Mouse (Mus musculus): ENCODE measurements around the gene Spns3. TPM values are rescaled to one million over a fixed set of nuclear protein-coding genes. Genes with fewer than 3 reads are reported as not detected.
A peak's percentile ranks its signal among the peaks of the same experiment; 100 is the strongest.

Gene Spns3
- polyA plus RNA-seq, 1 experiment, result 0.15 TPM

DNA sequence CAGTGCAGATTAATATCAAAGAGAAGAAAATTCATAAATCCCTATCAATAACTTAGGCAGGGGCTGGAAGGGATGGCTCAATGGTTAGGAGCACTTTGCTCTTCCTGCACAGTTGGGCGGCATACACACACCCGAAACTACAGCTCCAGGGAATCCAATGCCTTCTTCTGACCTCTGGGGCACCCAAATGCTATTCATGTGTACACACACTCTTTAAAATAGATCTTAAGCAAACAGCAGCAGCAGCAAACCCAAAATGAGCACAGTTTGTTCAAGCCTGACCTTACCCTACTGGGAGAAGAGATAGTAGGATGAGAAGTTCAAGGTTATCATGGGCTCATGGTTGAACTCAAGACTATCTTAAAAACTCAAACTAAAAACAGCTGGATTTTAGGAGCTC is 32.8 kb upstream of the Spns3 start:
- Histone ChIP-seq H3K27me3 (ENCODE audit: control insufficient read depth, insufficient read depth, low read length, poor library complexity, severe bottlenecking) (no peaks in the 10 kb centered on the region), H3K36me3 (ENCODE audit: control insufficient read depth, insufficient read depth, low read length, poor library complexity, severe bottlenecking) (no peaks in the 10 kb centered on the region), H3K27ac (ENCODE audit: insufficient read depth, low read length) (no peak overlapping the region), H3K9me3 (replicated peaks; ENCODE audit: control insufficient read depth, insufficient read depth, low read length, poor library complexity, severe bottlenecking) (no peaks in the 10 kb centered on the region), H3K4me1 (ENCODE audit: control insufficient read depth, insufficient read depth, low read length) (peaks cover 10% of the 10 kb centered on the region), H3K9ac (ENCODE audit: low read depth, poor library complexity, severe bottlenecking) (no peak overlapping the region), H3K4me3 (ENCODE audit: low read depth, low read length) (no peak overlapping the region)
- no peak for TF ChIP-seq EP300 (IDR thresholded peaks at IDR 0.05; ENCODE audit: insufficient read depth, low read depth, low read length)
- TF ChIP-seq CTCF (IDR thresholded peaks at IDR 0.05; ENCODE audit: low read depth, low read length), result no peak

DNA sequence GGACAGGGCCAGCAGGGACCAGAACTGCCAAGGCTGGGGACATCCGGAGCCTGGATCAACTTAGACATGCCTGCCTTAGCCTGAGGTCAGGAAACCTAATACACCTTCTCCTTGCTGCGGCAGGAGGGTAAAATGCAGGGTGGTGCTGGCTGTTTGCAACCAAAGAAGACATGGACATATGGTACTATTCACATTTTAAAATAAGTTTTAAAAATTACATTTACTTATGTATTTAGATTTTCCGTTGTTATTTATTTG is 32.1 kb upstream of the Spns3 start:
- Histone ChIP-seq H3K27ac (ENCODE audit: insufficient read depth, low read length) (no peak overlapping the region), H3K4me1 (ENCODE audit: control insufficient read depth, insufficient read depth, low read length) (peaks cover 12% of the 10 kb centered on the region), H3K27me3 (ENCODE audit: control insufficient read depth, insufficient read depth, low read length, poor library complexity, severe bottlenecking) (no peaks in the 10 kb centered on the region), H3K36me3 (ENCODE audit: control insufficient read depth, insufficient read depth, low read length, poor library complexity, severe bottlenecking) (no peaks in the 10 kb centered on the region), H3K9ac (ENCODE audit: low read depth, poor library complexity, severe bottlenecking) (no peak overlapping the region), H3K4me3 (ENCODE audit: low read depth, low read length) (no peak overlapping the region), H3K9me3 (replicated peaks; ENCODE audit: control insufficient read depth, insufficient read depth, low read length, poor library complexity, severe bottlenecking) (no peaks in the 10 kb centered on the region)
- TF ChIP-seq EP300 (IDR thresholded peaks at IDR 0.05; ENCODE audit: insufficient read depth, low read depth, low read length) (no peak), POLR2A (IDR thresholded peaks at IDR 0.05; ENCODE audit: insufficient read depth, low read length) (no peak), CTCF (IDR thresholded peaks at IDR 0.05; ENCODE audit: low read depth, low read length) (no peak)

DNA sequence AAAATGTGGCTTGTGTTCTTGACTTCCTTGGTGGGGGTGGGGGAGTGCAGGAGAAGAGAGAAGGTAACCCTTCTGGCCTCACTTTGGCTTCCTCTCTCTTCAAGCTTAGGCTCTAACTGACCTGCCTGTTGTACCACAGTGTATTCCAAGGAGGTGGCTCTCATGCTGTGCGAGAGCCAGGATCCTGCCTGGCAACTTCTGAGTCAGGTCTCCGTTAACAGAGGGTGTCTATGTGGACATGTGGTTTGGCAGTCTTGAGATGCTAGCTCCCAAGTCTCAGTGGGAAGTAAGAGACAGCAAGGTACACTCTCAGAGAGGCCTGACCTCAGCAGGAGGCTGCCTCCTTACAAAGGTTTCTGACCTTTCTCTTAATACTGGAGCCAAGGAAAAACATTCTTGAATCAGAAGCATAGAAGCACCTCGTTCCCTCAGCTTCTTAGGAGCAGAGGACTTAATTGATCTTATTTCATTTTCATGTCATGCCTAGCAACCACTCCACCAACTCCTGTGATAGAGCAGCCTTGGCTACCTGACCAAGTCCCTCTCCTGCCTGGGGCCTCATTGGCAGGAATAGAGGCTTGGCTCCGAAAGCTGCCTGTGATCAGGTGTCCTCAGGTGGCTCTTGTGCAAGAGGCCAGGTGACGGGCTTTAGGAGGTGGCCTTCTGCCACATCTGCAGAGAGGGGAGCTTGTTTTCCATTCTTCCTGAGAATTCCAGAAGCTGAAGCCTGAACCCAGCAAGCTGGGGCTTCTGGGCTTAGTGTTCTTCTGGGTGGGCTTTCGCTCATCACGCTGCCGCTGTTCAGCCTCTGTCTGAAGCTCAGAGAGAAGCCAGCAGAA is 31.5 kb upstream of the Spns3 start:
- Histone ChIP-seq H3K9me3 (replicated peaks; ENCODE audit: control insufficient read depth, insufficient read depth, low read length, poor library complexity, severe bottlenecking) (no peaks in the 10 kb centered on the region), H3K27me3 (ENCODE audit: control insufficient read depth, insufficient read depth, low read length, poor library complexity, severe bottlenecking) (no peaks in the 10 kb centered on the region), H3K4me3 (ENCODE audit: low read depth, low read length) (no peak overlapping the region), H3K9ac (ENCODE audit: low read depth, poor library complexity, severe bottlenecking) (no peak overlapping the region), H3K36me3 (ENCODE audit: control insufficient read depth, insufficient read depth, low read length, poor library complexity, severe bottlenecking) (no peaks in the 10 kb centered on the region), H3K27ac (ENCODE audit: insufficient read depth, low read length) (no peak overlapping the region), H3K4me1 (ENCODE audit: control insufficient read depth, insufficient read depth, low read length) (peaks cover 10% of the 10 kb centered on the region)
- no peak for TF ChIP-seq CTCF (IDR thresholded peaks at IDR 0.05; ENCODE audit: low read depth, low read length)
- no peak for TF ChIP-seq EP300 (IDR thresholded peaks at IDR 0.05; ENCODE audit: insufficient read depth, low read depth, low read length)
- no peak for TF ChIP-seq POLR2A (IDR thresholded peaks at IDR 0.05; ENCODE audit: insufficient read depth, low read length)

DNA sequence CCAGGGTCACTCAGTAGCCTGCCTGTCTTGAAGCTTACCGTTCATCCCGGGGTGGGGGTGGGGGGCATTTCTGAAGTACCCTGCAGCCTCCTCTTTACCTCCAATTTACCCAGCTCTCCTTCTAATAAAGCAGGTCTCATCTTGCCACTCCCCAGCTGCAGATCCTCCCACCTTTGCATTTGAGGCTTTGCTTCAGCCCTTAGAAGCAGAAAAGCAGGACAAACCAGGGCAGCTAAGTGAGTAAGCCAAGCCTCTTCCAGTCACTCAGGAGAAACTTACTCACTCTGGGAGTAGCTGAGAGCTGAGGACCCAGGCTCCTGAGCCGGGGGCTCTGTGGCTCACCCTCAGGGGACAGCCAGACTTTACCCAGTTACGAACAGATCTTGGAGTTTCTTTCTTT is 28.2 kb upstream of the Spns3 start:
- no peaks in the 10 kb centered on the region for H3K27me3 ChIP-seq (ENCODE audit: control insufficient read depth, insufficient read depth, low read length, poor library complexity, severe bottlenecking)
- no peaks in the 10 kb centered on the region for H3K36me3 ChIP-seq (ENCODE audit: control insufficient read depth, insufficient read depth, low read length, poor library complexity, severe bottlenecking)
- H3K4me3 ChIP-seq (ENCODE audit: low read depth, low read length), result no peak overlapping the region
- H3K4me1 ChIP-seq (ENCODE audit: control insufficient read depth, insufficient read depth, low read length), result peaks cover 9% of the 10 kb centered on the region
- peak overlapping the region; percentile 74 for H3K9ac ChIP-seq (ENCODE audit: low read depth, poor library complexity, severe bottlenecking)
- H3K27ac ChIP-seq (ENCODE audit: insufficient read depth, low read length), result peak overlapping the region; percentile 76
- TF ChIP-seq CTCF (IDR thresholded peaks at IDR 0.05; ENCODE audit: low read depth, low read length) (no peak), EP300 (IDR thresholded peaks at IDR 0.05; ENCODE audit: insufficient read depth, low read depth, low read length) (no peak), POLR2A (IDR thresholded peaks at IDR 0.05; ENCODE audit: insufficient read depth, low read length) (no peak)
- H3K9me3 ChIP-seq (replicated peaks; ENCODE audit: control insufficient read depth, insufficient read depth, low read length, poor library complexity, severe bottlenecking), result no peaks in the 10 kb centered on the region

DNA sequence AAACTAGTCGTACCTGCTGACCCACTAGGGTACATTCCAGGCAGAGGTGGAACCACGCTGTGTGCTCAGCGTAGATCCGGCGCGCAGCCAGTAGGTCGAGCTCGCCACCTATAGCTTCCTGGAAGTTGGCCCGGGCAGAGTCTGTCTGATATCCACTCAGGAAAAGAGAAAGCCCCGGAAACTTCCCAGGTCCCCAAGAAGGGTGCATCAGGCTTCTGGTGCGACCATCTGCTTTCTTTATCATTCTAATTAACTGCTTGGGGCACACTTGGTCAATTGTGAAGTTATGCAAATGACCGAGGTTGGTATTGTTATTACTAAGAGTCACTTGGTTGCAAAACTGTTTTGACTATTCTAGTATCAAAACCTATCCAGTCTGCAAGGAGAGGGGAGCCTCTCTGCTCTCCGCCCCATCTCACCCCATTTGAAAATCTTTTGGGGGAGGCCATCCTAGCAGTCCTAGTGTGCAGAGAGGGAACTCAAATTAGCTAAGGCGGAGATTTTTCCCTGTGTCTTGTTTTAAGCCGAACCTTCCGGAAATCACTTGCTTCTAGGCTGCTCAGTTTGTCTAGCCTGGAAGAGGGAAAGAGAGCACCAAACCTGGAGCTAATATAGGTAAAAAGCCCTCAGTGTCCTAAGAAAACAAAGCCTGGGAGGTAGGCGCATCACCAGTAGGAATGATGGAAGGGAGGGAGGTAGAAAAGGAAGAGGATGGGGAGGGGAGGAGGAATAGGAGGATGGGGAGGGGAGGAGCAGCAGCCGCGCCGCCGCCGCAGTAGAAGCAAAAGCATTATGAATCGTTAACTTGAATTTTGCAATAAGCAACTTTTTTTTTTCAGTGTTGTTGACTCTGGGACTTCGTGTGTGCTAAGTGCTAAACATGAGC is 26.4 kb upstream of the Spns3 start:
- Histone ChIP-seq H3K27me3 (ENCODE audit: control insufficient read depth, insufficient read depth, low read length, poor library complexity, severe bottlenecking) (no peaks in the 10 kb centered on the region), H3K9me3 (replicated peaks; ENCODE audit: control insufficient read depth, insufficient read depth, low read length, poor library complexity, severe bottlenecking) (no peaks in the 10 kb centered on the region), H3K4me3 (ENCODE audit: low read depth, low read length) (peak overlapping the region; percentile 55), H3K4me1 (ENCODE audit: control insufficient read depth, insufficient read depth, low read length) (peaks cover 8% of the 10 kb centered on the region), H3K36me3 (ENCODE audit: control insufficient read depth, insufficient read depth, low read length, poor library complexity, severe bottlenecking) (no peaks in the 10 kb centered on the region), H3K27ac (ENCODE audit: insufficient read depth, low read length) (peak overlapping the region; percentile 100), H3K9ac (ENCODE audit: low read depth, poor library complexity, severe bottlenecking) (peak overlapping the region; percentile 74)
- TF ChIP-seq POLR2A (IDR thresholded peaks at IDR 0.05; ENCODE audit: insufficient read depth, low read length), result no peak
- peak; percentile 35 for TF ChIP-seq CTCF (IDR thresholded peaks at IDR 0.05; ENCODE audit: low read depth, low read length)
- TF ChIP-seq EP300 (IDR thresholded peaks at IDR 0.05; ENCODE audit: insufficient read depth, low read depth, low read length), result peak; percentile 82

DNA sequence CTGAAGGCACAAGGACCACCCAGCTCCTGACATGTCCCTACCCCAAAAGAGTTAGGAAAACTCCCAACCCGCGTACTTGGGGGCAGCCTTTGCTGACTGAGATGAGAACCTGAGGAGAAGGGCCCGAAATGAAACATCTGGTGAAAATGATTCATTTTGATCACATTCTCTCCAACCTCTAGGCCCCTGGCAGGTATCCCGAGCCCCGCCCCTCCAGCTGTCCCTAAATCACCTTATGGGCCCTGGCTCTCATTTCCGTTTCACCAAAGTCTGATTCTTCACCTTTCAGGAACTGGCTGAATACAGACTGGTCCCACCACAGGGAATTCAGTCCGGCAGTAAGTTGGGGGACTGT is 25.8 kb upstream of the Spns3 start:
- H3K4me3 ChIP-seq (ENCODE audit: low read depth, low read length), result peak overlapping the region; percentile 55
- peaks cover 6% of the 10 kb centered on the region for H3K4me1 ChIP-seq (ENCODE audit: control insufficient read depth, insufficient read depth, low read length)
- H3K27me3 ChIP-seq (ENCODE audit: control insufficient read depth, insufficient read depth, low read length, poor library complexity, severe bottlenecking), result no peaks in the 10 kb centered on the region
- TF ChIP-seq EP300 (IDR thresholded peaks at IDR 0.05; ENCODE audit: insufficient read depth, low read depth, low read length) (no peak), CTCF (IDR thresholded peaks at IDR 0.05; ENCODE audit: low read depth, low read length) (no peak), POLR2A (IDR thresholded peaks at IDR 0.05; ENCODE audit: insufficient read depth, low read length) (no peak)
- peak overlapping the region; percentile 100 for H3K27ac ChIP-seq (ENCODE audit: insufficient read depth, low read length)
- no peaks in the 10 kb centered on the region for H3K36me3 ChIP-seq (ENCODE audit: control insufficient read depth, insufficient read depth, low read length, poor library complexity, severe bottlenecking)
- H3K9ac ChIP-seq (ENCODE audit: low read depth, poor library complexity, severe bottlenecking), result peak overlapping the region; percentile 74
- H3K9me3 ChIP-seq (replicated peaks; ENCODE audit: control insufficient read depth, insufficient read depth, low read length, poor library complexity, severe bottlenecking), result no peaks in the 10 kb centered on the region

Measured in ES-Bruce4 (cell line).